Mouse (Mus musculus): ENCODE data around the gene Nmnat2. TPM values are rescaled to one million over a fixed set of nuclear protein-coding genes. Genes with fewer than 3 reads are reported as not detected.

Nmnat2 gene
- total RNA-seq, 2 experiments from 2014 or later, result 0.43 to 0.80 TPM

- DNase-seq (ENCODE audit: low spot score), result no peak
Measured at GRCm38 (mm10) chr1:153016465-153017163, 61.8 kb downstream of the Nmnat2 start.

DNA sequence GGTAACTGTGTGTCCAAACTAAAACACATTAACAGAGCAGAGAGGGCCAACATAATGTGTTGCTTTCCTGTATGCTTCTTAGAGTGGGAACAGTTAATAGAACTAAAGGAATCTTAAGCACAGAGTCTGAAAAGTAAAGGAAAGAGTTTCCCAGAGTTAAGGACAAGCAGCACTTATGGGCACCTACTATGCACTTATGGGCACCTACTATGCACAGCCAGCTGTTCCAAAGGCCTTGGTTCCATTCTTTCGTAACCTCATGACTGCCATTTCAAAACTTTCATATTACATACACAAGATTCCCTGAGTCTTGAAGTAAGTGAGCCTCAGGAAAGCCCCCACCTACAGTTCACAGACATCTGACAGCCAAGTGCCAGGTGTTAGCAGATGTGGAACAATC, 64.3 kb downstream of the Nmnat2 start:
- DNase-seq (ENCODE audit: low spot score), result no peak

GRCm38 (mm10) chr1:153019623-153020022, 64.8 kb downstream of the Nmnat2 start:
- DNase-seq (ENCODE audit: low spot score), result no peak

GRCm38 (mm10) chr1:153021034-153021638, 66.3 kb downstream of the Nmnat2 start:
- no peak for DNase-seq (ENCODE audit: low spot score)

DNA sequence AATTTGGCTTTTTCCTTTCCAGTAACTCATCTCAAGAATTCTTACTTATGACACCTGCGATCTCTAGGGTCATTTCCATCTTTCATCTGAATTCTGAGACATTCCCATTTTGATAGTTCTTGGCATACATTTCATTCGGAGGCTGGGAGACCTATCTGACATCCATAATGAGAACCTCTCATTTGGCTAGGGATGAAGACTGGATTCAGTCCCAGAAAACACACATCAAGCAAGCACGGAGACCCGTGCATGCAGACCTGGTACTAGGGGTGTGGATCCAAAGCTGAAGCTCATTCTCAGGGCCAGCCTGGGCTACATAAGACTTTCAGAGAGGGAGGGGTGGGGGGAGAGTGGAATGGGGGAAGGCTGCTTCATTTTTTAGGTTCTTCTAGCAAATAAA, 68.2 kb downstream of the Nmnat2 start:
- no peak for DNase-seq (ENCODE audit: low spot score)

DNA sequence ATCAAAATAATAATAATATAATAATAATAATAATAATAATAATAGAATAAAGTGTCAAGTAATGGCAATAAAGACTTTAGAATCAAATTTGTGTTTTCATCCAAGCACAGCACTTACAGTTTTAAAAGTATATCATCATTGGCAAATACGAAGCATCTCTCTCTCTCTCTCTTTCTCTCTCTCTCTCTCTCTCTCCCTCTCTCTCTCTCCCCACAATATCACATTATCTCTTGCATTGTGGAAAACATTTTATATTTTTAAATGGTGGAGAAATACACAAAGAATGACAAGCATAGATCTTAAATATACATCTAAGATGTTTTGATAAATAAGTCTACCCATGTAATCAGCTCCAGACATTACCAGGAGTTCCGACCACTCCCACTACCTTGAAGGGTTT, 69.1 kb downstream of the Nmnat2 start:
- no peak for DNase-seq (ENCODE audit: low spot score)

- no peak for DNase-seq (ENCODE audit: low spot score)
Measured at GRCm38 (mm10) chr1:153024453-153024852, 69.7 kb downstream of the Nmnat2 start.

DNA sequence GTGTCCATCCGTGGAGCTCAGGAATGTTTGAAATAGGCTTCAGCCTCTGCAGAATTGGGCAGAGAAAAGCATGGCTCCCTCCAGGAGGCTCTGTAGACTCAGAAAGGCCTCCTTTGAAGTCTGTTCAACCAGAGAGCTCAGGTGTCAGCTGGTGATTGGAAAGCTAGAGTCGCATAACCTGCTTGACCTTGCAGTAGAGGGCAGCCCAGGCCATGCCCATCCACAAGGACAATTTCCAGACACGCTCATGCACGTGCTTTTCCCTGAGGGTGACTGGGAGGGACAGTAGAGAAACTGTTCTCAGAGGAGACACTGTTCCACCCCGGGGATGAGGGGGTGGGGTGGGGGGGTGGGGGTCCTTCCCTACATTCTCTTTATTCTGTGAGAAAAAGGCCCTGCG, 76.6 kb downstream of the Nmnat2 start:
- no peak for DNase-seq (ENCODE audit: low spot score)

DNA sequence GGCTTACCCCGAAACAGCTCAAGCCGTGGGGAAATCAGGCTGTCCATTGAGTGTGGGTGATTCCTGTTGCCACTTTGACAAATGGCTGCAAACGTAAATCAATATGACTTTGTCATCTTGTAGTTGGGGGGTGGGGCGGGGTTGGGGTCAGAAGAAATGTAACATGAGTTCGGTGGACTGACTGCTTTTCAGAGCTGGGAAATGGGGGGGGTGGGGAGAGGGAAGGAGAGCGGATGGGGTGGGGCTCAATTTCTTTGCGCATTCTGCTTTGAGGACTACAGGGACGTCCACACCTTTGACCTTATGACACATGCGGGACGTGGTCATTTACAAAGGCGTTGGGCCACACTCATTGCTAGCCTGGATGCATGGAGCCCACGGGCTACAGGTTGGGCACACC, 77.2 kb downstream of the Nmnat2 start:
- no peak for DNase-seq (ENCODE audit: low spot score)

GRCm38 (mm10) chr1:153033145-153033908, 78.5 kb downstream of the Nmnat2 start:
- DNase-seq (ENCODE audit: low spot score), result no peak

GRCm38 (mm10) chr1:153034064-153034463, 79.3 kb downstream of the Nmnat2 start:
- DNase-seq (ENCODE audit: low spot score), result no peak

DNA sequence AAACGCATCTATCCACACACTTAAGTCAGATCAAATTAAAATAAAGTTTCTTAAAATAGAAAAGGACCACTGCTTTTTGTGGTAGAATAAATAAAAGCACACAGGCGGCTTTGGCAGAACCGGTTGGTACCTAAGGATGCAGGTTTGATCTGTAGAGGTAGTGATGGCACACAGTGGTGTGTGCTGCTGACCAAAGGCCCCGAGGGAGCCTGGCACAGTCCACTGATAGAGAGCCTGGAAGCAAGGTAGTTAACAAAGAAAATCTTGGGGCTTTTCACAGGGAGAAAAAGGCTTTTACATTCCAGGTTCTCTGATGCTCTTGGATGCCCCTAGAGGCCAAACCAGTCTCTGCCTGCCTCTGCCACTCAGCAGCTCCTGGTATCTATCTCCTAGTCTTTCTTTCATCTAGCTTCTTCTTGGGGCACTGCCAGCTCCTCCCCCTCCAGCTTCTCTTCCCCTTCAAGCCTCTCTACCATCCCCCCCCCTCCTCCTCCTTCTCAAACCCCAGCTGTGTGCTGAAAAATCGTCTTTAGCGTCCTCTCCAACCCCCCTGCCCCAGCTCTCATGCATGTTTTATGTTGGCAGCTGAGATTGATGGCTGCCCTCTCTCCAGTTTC, 80.6 kb downstream of the Nmnat2 start:
- peak; percentile 50 for DNase-seq (ENCODE audit: low spot score)

- no peak for DNase-seq (ENCODE audit: low spot score)
Measured at GRCm38 (mm10) chr1:153037353-153038345, 82.9 kb downstream of the Nmnat2 start.

- no peak for DNase-seq (ENCODE audit: low spot score)
Measured at GRCm38 (mm10) chr1:153040091-153040490, 85.3 kb downstream of the Nmnat2 start.

DNA sequence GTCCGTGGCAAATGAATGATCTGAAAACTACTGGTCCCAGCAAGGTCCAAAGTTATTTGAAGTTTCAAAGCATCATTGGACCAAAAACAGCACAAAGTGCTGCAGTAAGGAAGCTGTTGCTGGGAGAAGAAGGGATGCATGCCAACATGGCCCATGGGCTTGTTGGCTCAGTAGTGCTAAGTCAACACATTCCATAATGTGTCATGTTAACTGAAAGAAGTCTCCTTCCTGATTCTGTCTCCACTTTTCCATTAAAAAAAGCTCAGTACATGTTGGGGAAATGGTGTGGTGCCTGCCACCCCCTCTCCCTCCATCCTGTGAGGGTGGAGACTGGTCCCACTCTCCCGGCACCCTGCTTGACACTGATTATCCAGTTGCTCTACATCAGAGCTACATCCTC, 86.3 kb downstream of the Nmnat2 start:
- DNase-seq (ENCODE audit: low spot score), result no peak

- no peak for DNase-seq (ENCODE audit: low spot score)
Measured at GRCm38 (mm10) chr1:153042318-153042717, 87.5 kb downstream of the Nmnat2 start.

DNA sequence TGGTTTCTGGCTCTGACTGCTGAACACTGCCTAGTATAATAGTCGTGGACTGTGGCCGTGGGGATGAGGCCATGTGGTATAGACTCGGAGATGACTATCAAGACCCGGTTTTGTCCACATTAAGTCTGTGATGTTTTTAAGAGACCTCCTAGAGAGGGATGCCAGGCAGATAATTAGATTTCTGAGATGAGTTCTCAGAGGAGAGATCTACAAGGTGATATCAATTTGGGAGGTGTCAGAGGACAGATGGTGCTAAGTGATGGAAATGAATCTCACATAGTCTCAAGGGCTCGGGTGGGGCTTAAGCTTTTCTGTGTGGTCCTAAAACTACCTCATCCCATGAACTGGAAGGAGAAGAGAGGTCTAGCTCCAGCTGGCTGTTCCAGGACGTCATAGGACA, 88.5 kb downstream of the Nmnat2 start:
- no peak for DNase-seq (ENCODE audit: low spot score)

- DNase-seq (ENCODE audit: low spot score), result peak; percentile 38
Measured at GRCm38 (mm10) chr1:153045368-153045767, 90.6 kb downstream of the Nmnat2 start.

GRCm38 (mm10) chr1:153048147-153048878, 93.5 kb downstream of the Nmnat2 start:
- peak; percentile 83 for DNase-seq (ENCODE audit: low spot score)

GRCm38 (mm10) chr1:153049451-153049850, 94.7 kb downstream of the Nmnat2 start:
- DNase-seq (ENCODE audit: low spot score), result no peak

Measured in gastrocnemius, adult 18-20 months (tissue).